Mouse (Mus musculus): Measurements from ENCODE around the gene Rcc1.

GRCm38 (mm10) chr4:132363487-132363886, 10.1 kb upstream of the Rcc1 start:
- TF ChIP-seq TBP (conservative IDR thresholded peaks at IDR 0.05; ENCODE audit: low read depth, low read length), result no peak; the same call in 1 of the 2 replicates
- 0 out of 2 replicates have a peak, but pooled peaks have one; percentile 7 for TF ChIP-seq ETS1 (conservative IDR thresholded peaks at IDR 0.05; ENCODE audit: low read depth, low read length)
- TF ChIP-seq CTCF (conservative IDR thresholded peaks at IDR 0.05 in 1 of 2, IDR thresholded peaks at IDR 0.05 in 1 of 2; ENCODE audit: low read depth in 2 of 2, low read length in 2 of 2), result no peak
- TF ChIP-seq GABPA (IDR thresholded peaks at IDR 0.05; ENCODE audit: insufficient replicate concordance, low read depth, low read length), result no peak
- no peak for TF ChIP-seq CHD1 (IDR thresholded peaks at IDR 0.05; ENCODE audit: low read depth, low read length)
- TF ChIP-seq POLR2A (IDR thresholded peaks at IDR 0.05; ENCODE audit: low read depth, low read length), result no peak
- no peak for TF ChIP-seq CHD2 (IDR thresholded peaks at IDR 0.05; ENCODE audit: low read length)
- TF ChIP-seq EP300 (IDR thresholded peaks at IDR 0.05; ENCODE audit: low read length), result no peak

All from CH12.LX (cell line).